Mouse (Mus musculus) megakaryocyte, embryonic 14.5 days (primary cell): ENCODE results near the gene Pitpnm3. TPM values are rescaled to one million over a fixed set of nuclear protein-coding genes. Genes with fewer than 3 reads are reported as not detected.

ENCODE experiments used
- H3K27me3 ChIP-seq: replicated peaks from 2 replicates; pipeline ENCODE3; 2012; ENCODE audit warnings: inconsistent platforms
- H3K36me3 ChIP-seq: replicated peaks from 2 replicates; pipeline ENCODE3; 2012; ENCODE audit warnings: low read length, inconsistent platforms, mixed read lengths
- H3K4me1 ChIP-seq: 2 replicates; pipeline ENCODE4 v1.6.1; 2012; ENCODE audit warnings: inconsistent platforms
- H3K4me3 ChIP-seq: replicated peaks from 2 replicates; pipeline ENCODE3; 2012; ENCODE audit warnings: moderate library complexity, mild to moderate bottlenecking, inconsistent platforms
- H3K9me3 ChIP-seq: 2 replicates; pipeline ENCODE4 v1.6.1; 2012; ENCODE audit warnings: inconsistent platforms
- FLI1 ChIP-seq: IDR thresholded peaks from 2 replicates; pipeline ENCODE4 v1.6.1; 2012; ENCODE audit warnings: low read length, inconsistent platforms, mixed read lengths
- GATA1 ChIP-seq: IDR thresholded peaks from 3 replicates; pipeline ENCODE4 v1.6.1; 2012; ENCODE audit warnings: mixed read lengths, low read length, inconsistent platforms, borderline replicate concordance
- polyA plus RNA-seq: library from polyadenylated mRNA; stranded (reverse); fragments of >175 nt; gene quantifications from 2 replicates; pipeline ENCODE4 v1.2.3, GENCODE M21; 2012; ENCODE audit warnings: low replicate concordance; ENCODE audit not compliant: insufficient read depth

Gene Pitpnm3
- polyA plus RNA-seq, 1 experiment = 0.07 TPM

- no peak overlapping the region for H3K4me3 ChIP-seq
- no peaks in the 10 kb centered on the region for H3K36me3 ChIP-seq
- peaks cover 69% of the 10 kb centered on the region for H3K27me3 ChIP-seq
- H3K9me3 ChIP-seq = no peaks in the 10 kb centered on the region
- TF ChIP-seq GATA1 = no peak
- TF ChIP-seq FLI1 = no peak
- H3K4me1 ChIP-seq = no peaks in the 10 kb centered on the region
Observed at GRCm38 (mm10) chr11:72127450-72128189, 8.0 kb downstream of the Pitpnm3 start.

GRCm38 (mm10) chr11:72125781-72126180 lies 9.8 kb downstream of the Pitpnm3 start:
- TF ChIP-seq FLI1 (no peak), GATA1 (no peak)

GRCm38 (mm10) chr11:72123531-72123930 lies 12.0 kb downstream of the Pitpnm3 start:
- H3K4me3 ChIP-seq = no peak overlapping the region
- no peaks in the 10 kb centered on the region for H3K4me1 ChIP-seq
- H3K9me3 ChIP-seq = no peaks in the 10 kb centered on the region
- no peak for TF ChIP-seq FLI1
- no peak for TF ChIP-seq GATA1
- peaks cover 44% of the 10 kb centered on the region for H3K27me3 ChIP-seq
- H3K36me3 ChIP-seq = no peaks in the 10 kb centered on the region

More at GRCm38 (mm10) chr11:72125781-72126180, 9.8 kb downstream of the Pitpnm3 start:
- Histone ChIP-seq H3K27me3 (peaks cover 55% of the 10 kb centered on the region), H3K4me3 (no peak overlapping the region), H3K9me3 (no peaks in the 10 kb centered on the region), H3K36me3 (no peaks in the 10 kb centered on the region), H3K4me1 (no peaks in the 10 kb centered on the region)

GRCm38 (mm10) chr11:72120354-72120753 lies 15.2 kb downstream of the Pitpnm3 start:
- no peak for TF ChIP-seq FLI1
- TF ChIP-seq GATA1 = no peak

GRCm38 (mm10) chr11:72118630-72119029 lies 16.9 kb downstream of the Pitpnm3 start:
- no peak overlapping the region for H3K4me3 ChIP-seq
- H3K27me3 ChIP-seq = peaks cover 32% of the 10 kb centered on the region
- H3K36me3 ChIP-seq = no peaks in the 10 kb centered on the region
- H3K9me3 ChIP-seq = no peaks in the 10 kb centered on the region
- H3K4me1 ChIP-seq = no peaks in the 10 kb centered on the region
- no peak for TF ChIP-seq FLI1
- TF ChIP-seq GATA1 = no peak

More at GRCm38 (mm10) chr11:72120354-72120753, 15.2 kb downstream of the Pitpnm3 start:
- Histone ChIP-seq H3K9me3 (no peaks in the 10 kb centered on the region), H3K27me3 (peaks cover 37% of the 10 kb centered on the region), H3K4me1 (no peaks in the 10 kb centered on the region), H3K4me3 (no peak overlapping the region), H3K36me3 (no peaks in the 10 kb centered on the region)

GRCm38 (mm10) chr11:72113296-72113695 lies 22.3 kb downstream of the Pitpnm3 start:
- Histone ChIP-seq H3K9me3 (no peaks in the 10 kb centered on the region), H3K27me3 (peaks cover 21% of the 10 kb centered on the region)
- no peak for TF ChIP-seq FLI1
- TF ChIP-seq GATA1 = no peak

GRCm38 (mm10) chr11:72110726-72111125 lies 24.9 kb downstream of the Pitpnm3 start:
- Histone ChIP-seq H3K27me3 (peaks cover 11% of the 10 kb centered on the region), H3K4me3 (no peak overlapping the region), H3K9me3 (peaks cover 4% of the 10 kb centered on the region), H3K36me3 (no peaks in the 10 kb centered on the region), H3K4me1 (no peaks in the 10 kb centered on the region)
- TF ChIP-seq FLI1 (no peak), GATA1 (no peak)

More at GRCm38 (mm10) chr11:72113296-72113695, 22.3 kb downstream of the Pitpnm3 start:
- Histone ChIP-seq H3K4me1 (no peaks in the 10 kb centered on the region), H3K36me3 (no peaks in the 10 kb centered on the region), H3K4me3 (no peak overlapping the region)

- H3K4me3 ChIP-seq = no peak overlapping the region
- H3K4me1 ChIP-seq = no peaks in the 10 kb centered on the region
- H3K9me3 ChIP-seq = peaks cover 4% of the 10 kb centered on the region
- H3K27me3 ChIP-seq = peaks cover 7% of the 10 kb centered on the region
- no peaks in the 10 kb centered on the region for H3K36me3 ChIP-seq
- no peak for TF ChIP-seq FLI1
- TF ChIP-seq GATA1 = no peak
Observed at GRCm38 (mm10) chr11:72104223-72104622, 31.4 kb downstream of the Pitpnm3 start.

GRCm38 (mm10) chr11:72103530-72103929 lies 32.0 kb downstream of the Pitpnm3 start:
- Histone ChIP-seq H3K4me3 (no peak overlapping the region), H3K36me3 (no peaks in the 10 kb centered on the region), H3K9me3 (peaks cover 4% of the 10 kb centered on the region), H3K4me1 (no peaks in the 10 kb centered on the region), H3K27me3 (peaks cover 12% of the 10 kb centered on the region)
- no peak for TF ChIP-seq GATA1
- TF ChIP-seq FLI1 = no peak

GRCm38 (mm10) chr11:72100996-72101395 lies 34.6 kb downstream of the Pitpnm3 start:
- H3K4me3 ChIP-seq = no peak overlapping the region
- peaks cover 31% of the 10 kb centered on the region for H3K27me3 ChIP-seq
- no peaks in the 10 kb centered on the region for H3K4me1 ChIP-seq
- no peaks in the 10 kb centered on the region for H3K9me3 ChIP-seq
- no peak for TF ChIP-seq GATA1
- TF ChIP-seq FLI1 = no peak
- H3K36me3 ChIP-seq = no peaks in the 10 kb centered on the region

- Histone ChIP-seq H3K4me3 (no peak overlapping the region), H3K9me3 (no peaks in the 10 kb centered on the region), H3K27me3 (peaks cover 45% of the 10 kb centered on the region), H3K36me3 (no peaks in the 10 kb centered on the region), H3K4me1 (no peaks in the 10 kb centered on the region)
- TF ChIP-seq GATA1 = no peak
- no peak for TF ChIP-seq FLI1
Observed at GRCm38 (mm10) chr11:72099181-72099580, 36.4 kb downstream of the Pitpnm3 start.
